Mouse (Mus musculus) layer of hippocampus, adult 18-20 months (tissue): ENCODE results near the gene Ppp1r14a. TPM values are rescaled to one million over a fixed set of nuclear protein-coding genes. Genes with fewer than 3 reads are reported as not detected.
A peak's percentile ranks its signal among the peaks of the same experiment; 100 is the strongest.

Experiments used
- DNase-seq, 2 experiments: peaks; one replicate each; pipeline ENCODE4 v3.0.0; 2022; ENCODE audit warnings: low spot score in 2 of 2
- long read RNA-seq: library from polyadenylated mRNA; stranded (forward); transcript quantifications from one replicate; pipeline ENCODE4 v2.0.0, GENCODE M21; 2021
- total RNA-seq, 2 experiments: library from RNA; stranded (reverse); gene quantifications; 2 replicates each; pipeline ENCODE4 v1.2.3; 2021

The Ppp1r14a gene
- 10 to 100 TPM; 28.1 to 31.3 TPM for total RNA-seq
- long read RNA-seq, transcript Ppp1r14a-201 (4 exons, 950 nt), result major isoform, 9 of 12 reads
- long read RNA-seq, partial matches to known transcripts, result 2 of 12 reads
- long read RNA-seq, other reads (novel, unspliced or antisense), result 1 of 12 reads

- peak in 1 of 2 experiments; percentile 61 for DNase-seq
Measured at GRCm38 (mm10) chr7:29288942-29289638, at the start of gene Ppp1r14a. Gene Ppp1r14a, plus strand, starts transcription at chr7:29289308.

DNA sequence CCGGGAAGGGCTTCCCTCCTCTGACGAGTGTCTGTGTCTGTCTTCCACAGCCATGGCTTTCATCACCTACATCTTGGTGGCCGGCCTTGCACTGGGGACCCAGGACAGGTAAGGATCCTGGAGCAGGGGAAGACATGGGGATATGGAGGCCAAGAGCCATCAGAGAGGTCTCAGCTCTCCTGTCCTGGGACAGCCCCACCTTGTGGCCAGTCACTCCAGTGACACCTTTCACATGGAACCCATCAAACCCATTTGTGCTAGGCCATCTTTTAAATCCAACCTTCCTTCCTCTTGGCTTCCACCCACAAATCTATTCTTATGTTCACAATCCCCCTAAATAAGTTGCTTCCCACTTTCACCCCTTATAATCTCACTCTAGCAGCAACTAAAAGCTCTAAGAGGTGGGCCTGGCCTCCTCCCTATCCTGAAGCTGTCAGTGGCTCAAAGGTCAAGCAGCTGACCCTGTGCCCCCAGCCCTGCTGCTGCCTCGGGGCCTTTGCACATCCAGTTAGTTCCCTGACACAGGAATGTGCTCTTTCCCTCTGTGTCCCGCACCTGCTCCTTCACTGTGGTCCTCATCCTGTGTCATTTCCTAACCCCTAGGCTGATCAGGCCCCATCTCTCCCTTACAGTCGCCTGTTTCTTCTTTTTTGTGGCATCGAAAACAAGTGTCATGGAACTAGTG, 44.2 kb upstream of the Ppp1r14a start:
- DNase-seq, result no peak

- DNase-seq, result no peak
Measured at GRCm38 (mm10) chr7:29246015-29246414, 43.1 kb upstream of the Ppp1r14a start.

GRCm38 (mm10) chr7:29246619-29247313, 42.3 kb upstream of the Ppp1r14a start:
- DNase-seq, result no peak

DNA sequence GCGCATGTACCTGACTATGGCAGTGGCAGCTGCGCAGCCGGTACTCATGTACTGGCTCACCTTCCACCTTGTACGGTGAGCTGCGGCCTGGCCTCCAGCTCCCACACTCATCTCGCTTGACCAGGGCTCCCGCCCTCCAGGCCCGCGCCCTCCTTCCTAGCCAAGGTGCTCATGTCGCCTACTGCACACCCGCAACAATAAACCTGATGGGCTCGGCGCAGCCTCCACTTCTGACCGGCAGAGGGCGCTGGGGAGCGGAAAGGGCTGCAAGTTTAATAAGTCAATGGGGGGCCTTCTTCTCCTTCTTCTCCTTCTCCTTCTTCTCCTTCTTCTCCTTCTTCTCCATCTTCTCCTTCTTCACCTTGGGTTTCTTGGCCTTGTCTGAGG, 41.8 kb upstream of the Ppp1r14a start:
- DNase-seq, result peak; percentile 51 to 74

DNA sequence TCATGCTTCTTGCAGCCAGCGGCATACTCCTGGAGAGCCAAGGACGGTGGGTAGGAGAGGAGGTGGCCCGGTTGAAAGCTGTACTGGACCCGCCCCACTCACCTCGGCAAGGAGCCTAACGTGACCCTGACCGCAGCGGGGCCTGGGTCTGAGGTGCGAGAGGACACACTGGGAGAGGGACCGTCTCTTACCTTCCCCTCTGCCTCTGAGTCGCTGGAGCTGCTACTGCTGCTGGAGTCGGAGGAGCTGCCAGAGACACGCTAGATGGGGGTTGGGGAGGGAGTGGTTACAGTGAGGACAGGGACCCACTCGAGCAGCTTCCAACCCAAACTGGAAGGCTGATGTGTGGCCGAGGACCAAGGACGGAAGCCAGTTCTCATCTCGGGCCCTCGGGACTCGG, 41.4 kb upstream of the Ppp1r14a start:
- no peak for DNase-seq

DNA sequence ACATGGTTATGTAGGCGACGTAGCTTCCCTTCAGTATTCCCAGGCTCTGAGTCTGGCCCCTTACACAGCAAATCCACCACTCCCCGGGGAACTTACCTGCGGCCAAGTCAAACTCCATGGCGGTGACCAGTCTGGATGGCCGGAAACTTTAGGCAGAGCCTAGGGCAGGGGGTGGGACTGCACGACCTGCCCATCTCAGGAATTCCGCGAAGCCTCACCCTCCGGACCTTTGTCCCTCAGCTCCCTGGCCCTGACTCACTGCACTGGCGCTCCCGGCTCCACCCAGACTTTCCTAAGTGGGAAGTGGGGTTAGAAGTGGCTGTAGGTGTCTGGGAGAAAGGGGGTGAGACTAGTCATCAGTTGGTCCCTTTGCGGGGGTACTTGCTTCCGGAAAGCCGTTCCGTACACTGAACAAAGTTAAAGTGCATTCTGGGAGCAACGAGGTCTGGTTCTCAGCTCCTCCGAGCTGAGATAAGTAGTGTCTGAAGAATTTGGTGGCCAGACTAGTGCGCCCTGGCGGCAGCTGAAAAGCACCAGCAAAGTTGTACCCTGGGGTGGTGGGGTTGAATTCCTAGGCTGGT, 40.8 kb upstream of the Ppp1r14a start, which contains the start of gene 2200002D01Rik:
Gene 2200002D01Rik (minus strand): TSS at position 206 of the 581 bp plus-strand sequence.
- no peak for DNase-seq

DNA sequence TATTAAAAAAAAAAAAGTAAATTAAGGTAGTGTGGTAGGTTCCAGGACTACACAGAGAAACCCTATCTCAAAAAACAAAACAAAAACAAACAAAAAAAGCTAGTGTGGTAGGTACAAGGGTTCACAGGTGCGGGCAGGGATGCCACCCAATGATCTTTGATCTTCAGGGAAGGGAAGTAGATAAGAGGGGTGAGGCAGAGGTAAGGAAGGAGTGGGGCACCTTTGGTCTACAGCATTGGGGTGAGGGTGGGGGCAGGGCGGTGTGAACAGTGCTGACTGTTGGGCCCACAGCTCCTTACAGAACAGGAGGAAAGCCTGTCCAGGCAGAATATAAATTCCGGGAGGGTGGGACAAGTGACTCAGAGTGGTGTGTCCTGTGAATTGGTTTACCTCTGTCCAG, 37.9 kb upstream of the Ppp1r14a start:
- no peak for DNase-seq

- no peak for DNase-seq
Measured at GRCm38 (mm10) chr7:29253842-29254241, 35.3 kb upstream of the Ppp1r14a start.

- no peak for DNase-seq
Measured at GRCm38 (mm10) chr7:29255875-29256274, 33.2 kb upstream of the Ppp1r14a start.

DNA sequence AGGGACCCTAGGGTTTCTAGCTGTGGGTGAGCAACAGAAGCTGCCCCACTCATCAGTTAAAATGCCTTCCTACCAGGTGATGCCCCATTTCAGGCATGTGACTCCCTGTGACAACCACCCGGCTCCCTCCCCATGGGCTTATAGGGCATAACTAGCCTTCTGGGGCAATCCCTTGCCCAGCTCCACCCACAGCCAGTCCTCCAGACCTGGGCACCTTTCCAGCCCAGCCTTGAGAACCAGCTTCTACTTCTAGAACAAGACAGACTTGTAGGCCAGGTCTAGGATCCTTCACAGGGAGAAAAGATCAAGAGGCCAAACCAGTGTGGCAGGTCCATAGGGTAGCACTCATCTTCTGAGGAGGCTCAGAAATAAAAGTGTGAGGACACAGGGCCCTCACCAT, 31.7 kb upstream of the Ppp1r14a start:
- DNase-seq, result no peak

GRCm38 (mm10) chr7:29259781-29260730, 29.1 kb upstream of the Ppp1r14a start:
- DNase-seq, result no peak

DNA sequence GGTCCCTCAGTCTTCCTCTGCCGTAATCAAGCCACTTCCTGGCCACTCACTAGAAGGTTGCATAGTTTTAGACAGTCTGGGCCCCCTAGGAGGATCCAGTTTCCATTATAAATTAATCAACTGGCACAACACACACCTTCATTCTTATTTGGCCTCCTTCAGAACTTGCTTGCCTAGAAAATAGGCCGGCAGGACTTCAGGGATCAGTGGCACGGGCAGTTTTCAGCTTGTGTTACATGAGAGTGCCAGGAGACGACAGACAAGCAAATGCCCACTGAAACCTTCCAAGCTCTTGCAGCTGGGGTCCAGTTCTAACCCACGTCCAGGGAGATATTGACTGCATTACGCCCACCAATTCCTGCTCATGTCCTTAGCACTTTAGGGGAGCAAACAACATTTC, 27.0 kb upstream of the Ppp1r14a start:
- no peak for DNase-seq

- DNase-seq, result no peak
Measured at GRCm38 (mm10) chr7:29263831-29264230, 25.3 kb upstream of the Ppp1r14a start.

GRCm38 (mm10) chr7:29265636-29266035, 23.5 kb upstream of the Ppp1r14a start:
- no peak for DNase-seq

GRCm38 (mm10) chr7:29266931-29267330, 22.2 kb upstream of the Ppp1r14a start:
- no peak for DNase-seq

- DNase-seq, result no peak
Measured at GRCm38 (mm10) chr7:29270445-29270844, 18.7 kb upstream of the Ppp1r14a start.

- DNase-seq, result peak in 1 of 2 experiments; percentile 58
Measured at GRCm38 (mm10) chr7:29271687-29272465, 17.2 kb upstream of the Ppp1r14a start.

DNA sequence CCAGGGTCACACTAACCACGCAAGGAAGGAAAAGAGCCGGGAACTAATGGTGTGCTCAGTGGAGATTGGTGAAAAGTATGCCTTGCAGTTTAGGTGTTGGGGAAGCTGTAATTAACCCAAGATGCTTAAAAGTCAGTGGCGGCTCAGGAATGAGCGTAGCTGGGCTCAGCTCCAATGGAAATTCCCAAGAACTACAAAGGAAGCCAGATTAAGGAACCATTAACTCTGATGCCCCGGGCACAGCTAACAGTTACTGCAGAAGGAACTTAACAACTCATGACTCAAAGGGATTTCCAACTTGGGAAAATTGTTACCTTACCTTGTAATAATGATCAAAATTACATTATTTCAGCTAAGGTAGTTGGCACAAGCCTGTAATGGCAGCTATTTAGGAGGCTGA, 12.4 kb upstream of the Ppp1r14a start:
- no peak for DNase-seq

- DNase-seq, result no peak
Measured at GRCm38 (mm10) chr7:29277510-29277909, 11.6 kb upstream of the Ppp1r14a start.
